17 mouse cellular contexts compared by ENCODE assay signal in the genomic region with DNA sequence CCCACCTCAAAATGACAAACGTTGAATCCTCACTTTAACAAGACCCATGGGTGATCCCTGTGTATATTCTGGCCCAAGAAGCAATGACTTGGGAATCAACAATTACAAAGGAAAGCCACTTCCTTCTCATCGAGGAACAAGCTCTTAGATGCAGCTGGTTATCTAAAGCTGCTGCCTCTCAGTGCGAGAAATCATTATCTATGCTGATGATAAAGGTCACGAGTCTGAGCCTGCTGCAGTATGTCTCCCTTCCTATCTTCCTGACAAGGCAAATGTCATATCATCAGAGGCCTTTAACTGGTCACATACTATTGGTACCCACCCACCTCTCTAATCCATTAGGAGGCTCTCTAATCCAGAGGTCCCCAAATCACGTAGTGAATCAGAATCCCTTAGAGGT.
A peak's percentile ranks its signal among the peaks of the same experiment; 100 is the strongest.
DNase-seq lines count a peak whose midpoint lies in the region; TF ChIP-seq lines count a peak whose summit lies in the region.
"Had no signal": no experiment of that assay in that cellular context is flagged by ENCODE, and none has a peak within 500 bp of the region (broad histone marks: within the 10 kb centered on the region; RNA-seq: fewer than 3 reads in every experiment).

No protein-coding gene starts in this region.

- no peaks in the 10 kb centered on the region for H3K27me3 ChIP-seq in MEL (ENCODE audit: control insufficient read depth in 1 of 2, insufficient read depth in 2 of 2, low read length in 2 of 2)
- H3K27me3 ChIP-seq: CH12.LX, Patski had no signal

- H3K79me2 ChIP-seq in MEL (ENCODE audit: control insufficient read depth, insufficient read depth, low read length, poor library complexity): no peaks in the 10 kb centered on the region

- no peak for TF ChIP-seq POLR2A in MEL (IDR thresholded peaks at IDR 0.05; ENCODE audit: control insufficient read depth in 1 of 2, insufficient read depth in 1 of 2, low read depth in 1 of 2, low read length in 2 of 2, poor library complexity in 1 of 2)
- TF ChIP-seq POLR2A in lung, adult 2 months (IDR thresholded peaks at IDR 0.05; ENCODE audit: borderline replicate concordance, extremely low read depth, low read depth, low read length): no peak

- peaks cover 0 to 6% of the 10 kb centered on the region in 2 experiments; a peak in 2 of 4 replicates for H3K36me3 ChIP-seq in MEL (ENCODE audit: control insufficient read depth in 1 of 2, insufficient read depth in 2 of 2, low read length in 2 of 2)
- H3K36me3 ChIP-seq: G1E had no signal

- H3K9ac ChIP-seq in MEL (ENCODE audit: control insufficient read depth, low read depth, low read length, poor library complexity, severe bottlenecking): no peak overlapping the region

- TF ChIP-seq EP300 in MEL (IDR thresholded peaks at IDR 0.05; ENCODE audit: low read depth in 1 of 2, low read length in 2 of 2): peak; percentile 45 to 59; a peak in 2 of 4 replicates

- WGBS in lung, adult 2 months: 71% methylated on average over 5 of the region's 5 CpGs

- no peak overlapping the region for H3K4me3 ChIP-seq in MEL (ENCODE audit: control insufficient read depth in 1 of 2, insufficient read depth in 1 of 2, low read depth in 2 of 2, low read length in 2 of 2)
- H3K4me3 ChIP-seq in lung, adult 2 months (replicated peaks; ENCODE audit: extremely low read depth, low read depth, low read length): no peak overlapping the region

- peak; percentile 28 for DNase-seq in MEL (ENCODE audit: low read depth, low spot score)
- DNase-seq in lung, adult 2 months: no peak
- DNase-seq: adrenal gland, adult 2 months; adrenal gland, adult 8-10 months; adrenal gland, postnatal 10 days; adrenal gland, postnatal 14 days; adrenal gland, postnatal 25 days; adrenal gland, postnatal 36 days; B cell, adult 2 months; cerebellum, adult 11 months; cerebellum, adult 11-12 months; cerebellum, adult 18-20 months; cerebellum, adult 2 months; cerebellum, adult 8-10 months had no signal

- H3K9me3 ChIP-seq in MEL (replicated peaks; ENCODE audit: insufficient read depth, low read length): no peaks in the 10 kb centered on the region

- no peak for TF ChIP-seq RAD21 in MEL (IDR thresholded peaks at IDR 0.05; ENCODE audit: low read depth, low read length)

- H3K4me1 ChIP-seq in MEL (ENCODE audit: control insufficient read depth in 1 of 2, insufficient read depth in 2 of 2, low read length in 2 of 2): peaks cover 0 to 10% of the 10 kb centered on the region in 2 experiments
- H3K4me1 ChIP-seq in lung, adult 2 months (ENCODE audit: control insufficient read depth, insufficient read depth, low read length): peaks cover 3% of the 10 kb centered on the region; the same call in 1 of the 2 replicates

- no peak overlapping the region for H3K27ac ChIP-seq in MEL (ENCODE audit: control insufficient read depth, low read depth, low read length)

- TF ChIP-seq CTCF in MEL (IDR thresholded peaks at IDR 0.05 in 2 of 3, conservative IDR thresholded peaks at IDR 0.05 in 1 of 3; ENCODE audit: control insufficient read depth in 1 of 3, insufficient read depth in 1 of 3, low read depth in 2 of 3, low read length in 3 of 3, poor library complexity in 1 of 3, severe bottlenecking in 1 of 3): no peak
- TF ChIP-seq CTCF in lung, adult 2 months (IDR thresholded peaks at IDR 0.05; ENCODE audit: insufficient read depth, low read length): no peak

TF ChIP-seq in MEL, 35 proteins besides CTCF, POLR2A, EP300 and RAD21:
- peak; percentile 89 for TF ChIP-seq BHLHE40 (IDR thresholded peaks at IDR 0.05; ENCODE audit: borderline replicate concordance, low read depth, low read length)
- TF ChIP-seq SMC3 (IDR thresholded peaks at IDR 0.05; ENCODE audit: low read depth, low read length): no peak
- peak; percentile 47 for TF ChIP-seq ETS1 (IDR thresholded peaks at IDR 0.05; ENCODE audit: low read depth, low read length)
- peak; percentile 71 for TF ChIP-seq USF1 (IDR thresholded peaks at IDR 0.05; ENCODE audit: low read depth, low read length)
- TF ChIP-seq UBTF (IDR thresholded peaks at IDR 0.05; ENCODE audit: borderline replicate concordance, insufficient read depth, low read depth, low read length): no peak
- TF ChIP-seq GATA1 (IDR thresholded peaks at IDR 0.05; ENCODE audit: low read depth, low read length): peak; percentile 84
- no peak for TF ChIP-seq CHD2 (IDR thresholded peaks at IDR 0.05; ENCODE audit: low read length)
- TF ChIP-seq TCF12 (IDR thresholded peaks at IDR 0.05; ENCODE audit: low read depth, low read length): peak; percentile 66; the same call in 1 of the 2 replicates
